Mouse (Mus musculus): Measurements from ENCODE around the gene Taf8. TPM values are rescaled to one million over a fixed set of nuclear protein-coding genes. Genes with fewer than 3 reads are reported as not detected.
A peak's percentile ranks its signal among the peaks of the same experiment; 100 is the strongest.

Taf8 gene
- total RNA-seq (2021) = 10 to 100 TPM; 10.4 to 12.8 TPM
- long read RNA-seq, experiment 1, partial matches to known transcripts = 0 of 3 reads
- long read RNA-seq, experiment 1, other reads (novel, unspliced or antisense) = 2 of 3 reads
- long read RNA-seq, experiment 2, partial matches to known transcripts = 0 of 7 reads
- long read RNA-seq, experiment 2, other reads (novel, unspliced or antisense) = 4 of 7 reads

- intact Hi-C loops (cut with DNase I) = loop anchor here (5.0 kb wide), 1 partner anchor 185 kb away; the partner anchor contains the start of genes Frs3 and Tomm6
- peak; percentile 90 to 95 for DNase-seq
These were observed at the start of gene Taf8 for GRCm38 (mm10) chr17:47501946-47502706. Gene Taf8 (minus strand): TSS chr17:47502292.

GRCm38 (mm10) chr17:47551049-47551448 is 49.0 kb upstream of the Taf8 start:
- intact Hi-C loops (cut with DNase I) = no loop called here

GRCm38 (mm10) chr17:47545861-47546331 is 43.8 kb upstream of the Taf8 start:
- no peak for DNase-seq

More at GRCm38 (mm10) chr17:47551049-47551448, 49.0 kb upstream of the Taf8 start:
- no peak for DNase-seq

GRCm38 (mm10) chr17:47545154-47545553 is 43.1 kb upstream of the Taf8 start:
- no peak for DNase-seq
- intact Hi-C loops (cut with DNase I) = no loop called here

More at GRCm38 (mm10) chr17:47545861-47546331, 43.8 kb upstream of the Taf8 start:
- intact Hi-C loops (cut with DNase I) = no loop called here

GRCm38 (mm10) chr17:47543051-47543650 is 41.1 kb upstream of the Taf8 start:
- intact Hi-C loops (cut with DNase I) = no loop called here
- no peak for DNase-seq

GRCm38 (mm10) chr17:47542061-47542460 is 40.0 kb upstream of the Taf8 start:
- DNase-seq = no peak
- intact Hi-C loops (cut with DNase I) = no loop called here

GRCm38 (mm10) chr17:47539128-47539527 is 37.0 kb upstream of the Taf8 start:
- no peak for DNase-seq
- intact Hi-C loops (cut with DNase I) = no loop called here

- intact Hi-C loops (cut with DNase I) = no loop called here
- no peak for DNase-seq
These were observed 36.0 kb upstream of the Taf8 start for GRCm38 (mm10) chr17:47538049-47538448.

GRCm38 (mm10) chr17:47535812-47536236 is 33.7 kb upstream of the Taf8 start:
- DNase-seq = no peak

GRCm38 (mm10) chr17:47533691-47534090 is 31.6 kb upstream of the Taf8 start:
- no peak for DNase-seq
- intact Hi-C loops (cut with DNase I) = no loop called here

More at GRCm38 (mm10) chr17:47535812-47536236, 33.7 kb upstream of the Taf8 start:
- intact Hi-C loops (cut with DNase I) = no loop called here

- intact Hi-C loops (cut with DNase I) = no loop called here
These were observed 30.3 kb upstream of the Taf8 start for GRCm38 (mm10) chr17:47532364-47532763.

GRCm38 (mm10) chr17:47531387-47531818 is 29.3 kb upstream of the Taf8 start:
- no peak for DNase-seq
- intact Hi-C loops (cut with DNase I) = no loop called here

More at GRCm38 (mm10) chr17:47532364-47532763, 30.3 kb upstream of the Taf8 start:
- no peak for DNase-seq

GRCm38 (mm10) chr17:47529595-47529994 is 27.5 kb upstream of the Taf8 start:
- no peak for DNase-seq
- intact Hi-C loops (cut with DNase I) = no loop called here

GRCm38 (mm10) chr17:47528919-47529318 is 26.8 kb upstream of the Taf8 start:
- no peak for DNase-seq
- intact Hi-C loops (cut with DNase I) = no loop called here

GRCm38 (mm10) chr17:47527581-47528300 is 25.6 kb upstream of the Taf8 start:
- intact Hi-C loops (cut with DNase I) = no loop called here
- DNase-seq = no peak

GRCm38 (mm10) chr17:47526856-47527520 is 24.9 kb upstream of the Taf8 start:
- no peak for DNase-seq
- intact Hi-C loops (cut with DNase I) = no loop called here

GRCm38 (mm10) chr17:47524991-47525390 is 22.9 kb upstream of the Taf8 start:
- no peak for DNase-seq
- intact Hi-C loops (cut with DNase I) = no loop called here

GRCm38 (mm10) chr17:47524055-47524454 is 22.0 kb upstream of the Taf8 start:
- intact Hi-C loops (cut with DNase I) = no loop called here
- DNase-seq = no peak

GRCm38 (mm10) chr17:47523211-47523682 is 21.2 kb upstream of the Taf8 start:
- intact Hi-C loops (cut with DNase I) = no loop called here
- peak in 1 of 2 experiments; percentile 35 for DNase-seq

GRCm38 (mm10) chr17:47522536-47522935 is 20.4 kb upstream of the Taf8 start:
- intact Hi-C loops (cut with DNase I) = no loop called here
- DNase-seq = no peak

Data from gastrocnemius, postnatal 36 days (tissue).